8 mouse cellular contexts compared by ENCODE assay signal in the genomic region with DNA sequence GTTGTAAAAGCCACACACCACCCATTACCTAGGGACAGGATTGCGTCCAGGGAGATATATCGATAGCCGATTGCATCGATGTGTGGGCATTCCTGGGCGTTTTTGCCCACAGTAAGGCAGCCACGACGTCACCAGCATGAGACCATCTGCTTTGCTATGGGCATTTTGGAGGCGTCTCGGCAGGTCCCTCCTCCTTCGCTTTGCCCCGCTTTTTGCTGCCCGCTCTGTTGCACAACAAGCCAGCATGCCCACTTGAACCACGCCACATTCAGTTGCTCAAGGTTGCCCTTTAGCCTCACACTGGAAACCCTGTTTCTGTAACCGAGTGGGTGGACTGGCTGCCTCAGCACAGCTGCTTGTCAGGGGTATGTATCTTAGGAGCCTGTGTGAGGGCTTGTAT.
DNase-seq lines count a peak whose midpoint lies in the region; ATAC-seq lines count a peak whose summit lies in the region.

No protein-coding gene starts in this region.

- DNase-seq in frontal cortex, postnatal 25 days (ENCODE audit: low spot score in 2 of 2), result no peak
- peak; percentile 88 for DNase-seq in right cerebral cortex, adult 18-20 months
- DNase-seq in right cerebral cortex, postnatal 4 days, result no peak
- peak; percentile 72 to 78 for DNase-seq in left cerebral cortex, postnatal 14 days (ENCODE audit: low spot score in 2 of 2)
- DNase-seq in telencephalon, adult 2 months (ENCODE audit: low read depth, low spot score), result peak; percentile 76
- DNase-seq in ovary, postnatal 14 days (ENCODE audit: low spot score), result no peak

- intact Hi-C loops in left cerebral cortex, postnatal 14 days (cut with DNase I), result no loop called here

- peak; percentile 35 for ATAC-seq in frontal cortex, adult (ENCODE audit: low TSS enrichment)
- no peak for ATAC-seq in CD4-positive, CD25-positive, alpha-beta regulatory T cell, adult 4 months

Comparison
In these comparisons a context has a peak if more than half of its experiments do, and no peak if none do; other contexts are left out.
1. DNase-seq: peak in right cerebral cortex, adult 18-20 months (single experiment), left cerebral cortex, postnatal 14 days (2 of 2) and telencephalon, adult 2 months (single experiment); none in frontal cortex, postnatal 25 days (0 of 2), right cerebral cortex, postnatal 4 days (single experiment) and ovary, postnatal 14 days (single experiment).